Mouse (Mus musculus) megakaryocyte, embryonic 14.5 days (primary cell): Measurements from ENCODE around the gene Rps23.

Source experiments
- FLI1 ChIP-seq: IDR thresholded peaks from 2 replicates; pipeline ENCODE4 v1.6.1; 2012; ENCODE audit warnings: low read length, inconsistent platforms, mixed read lengths
- GATA1 ChIP-seq: IDR thresholded peaks from 3 replicates; pipeline ENCODE4 v1.6.1; 2012; ENCODE audit warnings: mixed read lengths, low read length, inconsistent platforms, borderline replicate concordance

- no peak for TF ChIP-seq FLI1
- no peak for TF ChIP-seq GATA1
Observed at GRCm38 (mm10) chr13:90926125-90926765, 3.5 kb downstream of the Rps23 start.
